Mouse (Mus musculus) urinary bladder, postnatal 36 days (tissue): ENCODE results near the gene Rimbp2.

Source experiments
- DNase-seq, 2 experiments: peaks; one replicate each; pipeline ENCODE4 v3.0.0; 2022; ENCODE audit warnings: low spot score in 2 of 2, mixed read lengths in 1 of 2

Gene Rimbp2

GRCm38 (mm10) chr5:128932776-128933175 lies 20.5 kb downstream of the Rimbp2 start:
- no peak for DNase-seq

GRCm38 (mm10) chr5:128925073-128925472 lies 28.2 kb downstream of the Rimbp2 start:
- no peak for DNase-seq

GRCm38 (mm10) chr5:128920112-128920511 lies 33.2 kb downstream of the Rimbp2 start:
- DNase-seq = no peak

- peak; percentile 26 to 44 for DNase-seq
These were observed 35.9 kb downstream of the Rimbp2 start for GRCm38 (mm10) chr5:128917116-128917959.

- DNase-seq = no peak
These were observed 39.5 kb downstream of the Rimbp2 start for GRCm38 (mm10) chr5:128913820-128914219.

- no peak for DNase-seq
These were observed 40.9 kb downstream of the Rimbp2 start for GRCm38 (mm10) chr5:128912374-128912773.

GRCm38 (mm10) chr5:128911593-128911992 lies 41.7 kb downstream of the Rimbp2 start:
- no peak for DNase-seq

- no peak for DNase-seq
These were observed 49.2 kb downstream of the Rimbp2 start for GRCm38 (mm10) chr5:128904113-128904512.

GRCm38 (mm10) chr5:128903120-128903519 lies 50.2 kb downstream of the Rimbp2 start:
- DNase-seq = no peak

- DNase-seq = no peak
These were observed 53.3 kb downstream of the Rimbp2 start for GRCm38 (mm10) chr5:128899971-128900370.

- no peak for DNase-seq
These were observed 58.4 kb downstream of the Rimbp2 start for GRCm38 (mm10) chr5:128894921-128895320.

GRCm38 (mm10) chr5:128887546-128887945 lies 65.7 kb downstream of the Rimbp2 start:
- DNase-seq = no peak

- no peak for DNase-seq
These were observed 69.0 kb downstream of the Rimbp2 start for GRCm38 (mm10) chr5:128884320-128884719.

GRCm38 (mm10) chr5:128879092-128879491 lies 74.2 kb downstream of the Rimbp2 start:
- no peak for DNase-seq

GRCm38 (mm10) chr5:128877425-128878035 lies 75.8 kb downstream of the Rimbp2 start:
- DNase-seq = no peak

- no peak for DNase-seq
These were observed 81.6 kb downstream of the Rimbp2 start for GRCm38 (mm10) chr5:128871706-128872105.

GRCm38 (mm10) chr5:128866811-128867210 lies 86.5 kb downstream of the Rimbp2 start:
- no peak for DNase-seq

- DNase-seq = no peak
These were observed 87.0 kb downstream of the Rimbp2 start for GRCm38 (mm10) chr5:128866291-128866690.

GRCm38 (mm10) chr5:128863497-128863896 lies 89.8 kb downstream of the Rimbp2 start:
- DNase-seq = no peak

GRCm38 (mm10) chr5:128860907-128861306 lies 92.4 kb downstream of the Rimbp2 start:
- DNase-seq = no peak

GRCm38 (mm10) chr5:128852791-128853190 lies 100.5 kb downstream of the Rimbp2 start:
- no peak for DNase-seq

- no peak for DNase-seq
These were observed 105.5 kb downstream of the Rimbp2 start for GRCm38 (mm10) chr5:128847806-128848205.

GRCm38 (mm10) chr5:128846433-128847040 lies 106.7 kb downstream of the Rimbp2 start:
- no peak for DNase-seq
